Mouse (Mus musculus) mesoderm, embryonic 11.5 days (tissue): ENCODE results near the gene Terf2ip.

Experiments
- DNase-seq: peaks from one replicate; pipeline ENCODE4 v3.0.0-alpha.2; 2012; ENCODE audit warnings: low read depth, low spot score

Terf2ip gene

DNA sequence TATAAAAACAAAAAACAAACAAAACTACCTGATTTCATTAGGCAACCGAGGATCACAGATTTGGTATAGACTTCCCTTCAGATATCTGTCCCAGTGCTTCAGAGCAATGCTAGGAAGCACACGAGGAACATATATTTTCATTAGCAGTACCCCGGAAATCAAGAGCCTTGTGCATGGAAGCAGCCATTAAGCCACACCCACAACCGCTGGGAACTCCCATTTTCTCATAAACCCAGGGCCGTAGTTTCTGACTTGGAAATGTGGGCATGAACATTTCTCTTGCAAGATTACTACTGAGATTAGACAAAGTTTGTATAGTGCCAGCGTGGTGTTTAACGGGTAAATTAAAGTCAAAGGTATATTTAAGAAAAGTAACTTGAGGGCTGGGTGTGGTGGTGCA lies 1.6 kb upstream of the Terf2ip start:
- no peak for DNase-seq

DNA sequence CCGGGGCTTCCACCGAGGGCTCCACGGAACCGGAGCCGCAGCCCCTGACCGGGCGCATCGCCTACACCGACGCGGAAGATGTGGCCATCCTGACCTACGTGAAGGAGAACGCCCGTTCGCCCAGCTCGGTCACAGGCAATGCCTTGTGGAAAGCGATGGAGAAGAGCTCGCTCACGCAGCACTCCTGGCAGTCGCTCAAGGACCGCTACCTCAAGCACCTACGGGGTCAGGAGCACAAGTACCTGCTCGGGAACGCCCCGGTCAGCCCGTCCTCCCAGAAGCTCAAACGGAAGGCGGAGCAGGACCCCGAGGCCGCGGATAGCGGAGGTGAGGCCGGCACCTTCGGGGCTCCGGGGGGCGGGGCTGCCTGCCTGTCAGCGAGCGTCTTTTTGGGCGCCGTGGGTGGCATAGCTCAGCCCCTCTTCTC lies 631 bp downstream of the Terf2ip start:
- peak; percentile 27 for DNase-seq

DNA sequence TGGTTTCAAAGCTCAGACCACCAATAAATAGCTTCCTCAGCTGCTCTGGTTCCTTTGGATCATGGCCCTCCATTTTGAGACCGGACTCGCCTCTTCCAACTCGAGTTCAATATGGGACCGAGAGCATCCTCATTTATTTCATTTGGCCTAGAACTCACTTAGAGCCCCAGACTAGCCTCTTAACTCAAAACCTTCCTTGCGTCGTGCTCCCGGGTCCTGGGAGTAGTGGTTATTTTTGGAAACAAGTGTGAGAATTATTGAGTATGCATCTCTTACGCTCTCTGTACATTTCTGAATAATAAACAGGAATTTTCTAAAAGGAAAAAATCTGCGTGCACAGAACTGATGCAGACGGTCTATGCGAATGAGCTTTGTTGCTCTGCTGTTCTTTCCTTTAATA lies 3.7 kb downstream of the Terf2ip start, which contains the start of gene Gm6793:
TSS of gene Gm6793 (minus strand) at position 101 of the 400 bp plus-strand sequence.
- no peak for DNase-seq

DNA sequence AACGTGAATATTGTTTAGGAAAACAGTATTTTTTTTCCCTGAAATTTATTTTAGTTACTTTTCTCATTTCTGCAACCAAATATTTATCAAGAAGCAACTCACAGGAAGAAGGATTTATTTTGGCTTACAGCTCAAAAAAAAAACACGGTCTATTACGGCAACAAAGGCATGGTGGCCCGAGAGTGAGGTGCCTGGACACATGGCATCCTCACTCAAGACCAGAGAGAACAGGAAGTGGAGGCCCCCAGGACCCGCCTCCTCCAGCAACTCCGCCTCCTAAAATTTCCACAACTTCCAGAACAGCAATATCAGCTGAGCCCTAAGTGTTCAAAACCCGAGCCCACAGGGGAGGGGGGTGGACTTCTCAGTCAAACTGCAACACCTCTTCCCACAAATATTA lies 18.3 kb downstream of the Terf2ip start:
- no peak for DNase-seq

DNA sequence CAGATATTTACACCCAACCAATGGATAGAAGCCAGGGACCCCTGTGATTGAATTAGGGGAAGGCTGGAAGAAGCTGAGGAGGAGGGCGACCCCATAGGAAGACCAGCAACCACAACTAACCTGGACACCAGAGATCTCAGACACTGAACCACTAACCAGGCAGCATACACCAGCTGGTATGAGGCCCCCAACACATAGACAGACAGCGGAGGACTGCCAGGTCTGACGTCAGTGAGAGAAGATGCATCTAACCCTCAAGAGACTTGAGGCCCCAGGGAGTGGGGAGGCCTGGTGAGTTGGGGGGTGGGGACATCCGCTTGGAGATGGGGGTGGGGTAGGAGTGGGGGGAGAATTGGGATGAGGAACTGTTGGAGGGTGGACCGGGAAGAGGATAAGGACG lies 19.5 kb downstream of the Terf2ip start:
- DNase-seq = no peak

DNA sequence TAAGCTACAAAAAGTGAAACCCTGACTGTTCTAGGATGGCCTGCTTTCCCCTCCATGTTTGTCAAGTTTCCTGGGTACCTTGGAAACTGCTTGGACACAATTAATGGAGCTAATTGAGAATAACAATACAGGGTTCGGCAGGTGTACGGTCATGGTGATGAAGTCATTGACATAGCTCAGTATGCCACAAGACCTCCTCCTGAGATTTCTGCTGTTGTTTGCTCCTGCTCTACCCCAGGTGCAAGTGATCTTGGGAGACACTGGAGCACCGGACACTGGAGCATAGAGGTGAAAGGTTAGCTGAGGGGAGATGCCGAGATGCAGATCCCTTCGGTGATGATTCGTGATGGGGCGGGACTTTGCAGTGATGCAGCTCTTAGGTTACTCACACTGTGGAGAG lies 21.9 kb downstream of the Terf2ip start:
- no peak for DNase-seq

DNA sequence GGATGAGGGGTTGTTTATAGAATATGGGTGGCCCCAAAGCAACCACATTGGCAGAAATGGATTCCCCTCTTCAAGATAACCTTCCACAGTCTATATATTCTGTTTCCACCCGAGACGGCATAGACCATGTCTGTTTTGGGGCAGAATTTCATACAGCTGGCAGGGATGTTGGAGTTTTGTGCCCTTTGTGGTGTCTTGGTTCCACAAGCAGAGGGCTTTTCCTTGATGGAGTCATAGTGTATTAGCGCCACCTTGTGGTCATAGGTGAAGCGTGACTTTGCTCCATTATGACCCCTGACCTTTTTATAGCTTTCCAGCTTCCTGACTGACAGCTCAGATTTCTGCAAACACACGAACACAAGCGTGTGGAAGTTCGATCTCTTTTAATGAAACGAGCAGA lies 23.4 kb downstream of the Terf2ip start:
- DNase-seq = peak; percentile 89

DNA sequence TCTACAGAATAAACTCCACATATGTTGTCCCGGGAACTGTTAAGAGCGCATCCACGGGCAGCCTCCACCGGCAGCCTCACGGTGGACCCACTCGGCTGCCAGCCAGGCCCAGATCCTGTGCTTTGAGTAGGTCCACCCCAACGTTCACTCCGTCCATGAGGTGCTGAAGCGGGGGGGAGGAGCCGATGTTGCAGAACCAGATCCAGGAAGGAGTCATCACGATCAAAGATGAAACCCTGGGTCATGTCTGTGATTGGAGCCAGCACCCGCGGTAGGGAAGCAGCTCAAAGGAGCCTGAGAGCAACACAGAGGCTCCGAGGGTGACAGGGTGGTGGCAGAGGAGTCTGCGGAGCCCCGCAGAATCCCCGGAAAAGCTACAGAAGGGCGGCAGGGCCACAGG lies 26.3 kb downstream of the Terf2ip start:
- no peak for DNase-seq

DNA sequence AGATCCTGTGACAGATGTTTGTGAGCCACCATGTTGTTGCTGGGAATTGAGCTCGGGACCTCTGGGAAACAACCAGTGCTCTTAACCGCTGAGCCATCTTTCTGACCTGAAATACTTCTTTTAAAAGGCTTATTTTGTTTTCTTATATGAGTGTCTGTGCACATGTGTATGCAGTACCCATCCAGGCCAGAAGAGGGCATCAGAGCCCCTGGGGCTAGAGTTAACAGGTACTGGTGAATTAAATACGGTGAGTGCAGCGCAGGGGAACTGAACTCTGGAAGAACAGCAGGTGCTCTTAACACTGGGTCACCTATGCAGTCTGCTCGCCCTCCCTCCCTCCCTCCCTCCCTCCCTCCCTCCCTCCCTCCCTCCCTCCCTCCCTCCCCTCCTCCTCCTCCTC lies 34.0 kb downstream of the Terf2ip start:
- no peak for DNase-seq

DNA sequence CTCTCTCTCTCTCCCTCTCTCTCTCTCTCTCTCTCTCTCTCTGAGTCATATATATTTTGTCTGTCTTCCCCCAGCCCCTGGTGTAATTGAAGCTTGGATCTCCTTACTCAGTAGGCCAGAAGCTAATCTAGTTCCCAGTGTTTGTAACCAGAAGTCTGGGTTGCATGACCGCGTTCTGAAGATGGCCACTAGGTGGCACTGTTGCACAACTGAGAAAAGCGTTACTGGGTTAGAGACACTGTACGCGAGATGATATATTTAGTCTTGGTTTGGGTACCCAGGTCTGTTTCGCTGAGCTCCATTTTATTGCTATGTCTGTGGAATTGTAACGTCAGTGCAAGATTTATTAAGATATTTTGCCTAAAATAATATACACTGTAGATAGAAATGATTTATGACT lies 34.7 kb downstream of the Terf2ip start:
- DNase-seq = peak; percentile 91

DNA sequence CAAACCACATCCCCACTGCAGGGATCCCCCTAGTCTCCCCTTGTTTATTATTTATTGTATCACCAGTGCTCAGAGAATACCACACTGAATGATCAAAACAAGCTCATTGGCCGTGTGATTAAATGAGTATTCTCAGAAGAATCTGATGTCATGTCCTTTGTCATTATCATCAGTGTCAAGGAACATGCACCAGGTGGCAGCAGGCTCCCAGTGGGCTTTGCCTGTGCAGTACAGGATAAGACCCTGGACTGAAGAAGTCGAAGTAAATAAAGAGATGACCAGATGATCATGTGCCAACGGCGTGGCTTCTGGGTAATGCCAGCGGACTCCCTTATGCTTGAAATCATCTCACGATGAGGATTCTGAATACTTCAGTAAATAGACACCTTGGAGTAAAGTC lies 37.1 kb downstream of the Terf2ip start:
- no peak for DNase-seq

DNA sequence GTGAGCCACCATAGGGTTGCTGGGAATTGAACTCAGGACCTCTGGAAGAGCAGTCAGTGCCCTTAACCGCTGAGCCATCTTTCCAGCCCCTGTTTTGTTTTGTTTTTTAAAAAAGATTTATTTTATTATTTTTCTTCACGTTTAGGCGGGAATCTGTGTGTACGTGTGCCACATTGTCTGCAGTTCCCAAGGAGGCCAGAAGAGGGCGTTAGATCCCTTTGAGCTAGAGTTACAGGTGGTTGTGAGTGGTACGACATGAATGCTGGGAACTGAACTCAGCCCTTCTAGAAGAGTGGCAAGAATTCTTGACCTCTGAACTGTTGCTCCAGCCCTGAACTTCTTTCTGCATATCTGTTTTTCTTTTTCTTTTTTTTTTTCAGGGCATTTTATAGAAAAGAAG lies 38.8 kb downstream of the Terf2ip start:
- DNase-seq = no peak

DNA sequence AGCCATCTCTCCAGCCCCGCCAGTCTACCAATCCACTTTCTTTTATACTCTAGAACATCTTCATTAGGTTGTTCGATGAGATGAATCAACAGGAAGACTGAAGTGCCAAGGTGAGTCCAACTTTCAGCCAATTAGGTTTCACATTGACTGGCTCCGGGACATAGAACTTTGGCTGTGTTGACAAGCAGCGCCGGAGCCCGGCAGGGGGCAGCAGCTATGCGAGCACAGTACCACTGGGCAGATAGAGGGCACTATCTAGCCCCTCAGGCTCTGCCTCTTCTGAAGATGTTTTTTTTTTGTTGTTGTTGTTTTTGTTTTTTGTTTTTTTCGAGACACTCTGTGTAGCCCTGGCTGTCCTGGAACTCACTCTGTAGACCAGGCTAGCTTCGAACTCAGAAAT lies 40.3 kb downstream of the Terf2ip start:
- DNase-seq = no peak

DNA sequence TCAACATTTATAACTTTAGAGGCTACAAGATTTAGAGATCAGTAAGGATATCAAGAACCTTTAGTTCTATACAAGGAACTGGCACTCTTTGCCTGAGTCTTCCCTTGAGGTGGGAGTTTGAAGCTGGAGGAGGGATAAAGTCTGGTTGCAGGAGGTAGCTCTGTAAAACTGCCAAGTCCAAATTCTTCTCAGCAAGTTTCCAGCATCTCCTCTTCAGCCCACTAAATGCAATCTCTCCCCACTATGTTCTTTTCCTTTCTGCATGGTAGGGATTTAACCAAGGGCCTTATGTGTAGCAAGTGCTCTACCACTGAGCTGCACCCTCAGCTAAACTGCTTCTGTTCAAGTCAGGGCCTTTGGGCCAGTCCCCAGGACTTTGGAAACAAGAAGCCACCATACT lies 43.3 kb downstream of the Terf2ip start:
- no peak for DNase-seq

DNA sequence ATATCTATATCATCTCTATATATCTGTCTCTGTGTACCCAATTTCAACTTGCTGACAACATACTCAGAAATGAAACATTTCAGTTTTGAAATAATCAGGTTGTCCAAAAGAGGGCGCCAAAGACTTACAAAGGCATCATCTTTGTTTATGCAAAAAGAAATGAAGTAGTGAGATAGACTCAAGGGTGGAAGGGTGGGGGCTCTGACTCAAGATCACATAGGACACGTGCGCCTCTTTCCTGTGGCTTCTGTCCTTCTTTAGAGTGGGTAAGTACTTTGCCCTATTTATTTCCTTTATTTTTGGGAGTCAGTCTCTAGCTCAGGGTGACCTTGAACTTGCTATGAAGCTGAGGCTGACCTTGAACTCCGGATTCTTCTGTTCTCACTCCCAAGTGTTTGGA lies 50.2 kb downstream of the Terf2ip start:
- peak; percentile 48 for DNase-seq
